Mouse (Mus musculus): ENCODE data around the gene Tuba3b.

DNA sequence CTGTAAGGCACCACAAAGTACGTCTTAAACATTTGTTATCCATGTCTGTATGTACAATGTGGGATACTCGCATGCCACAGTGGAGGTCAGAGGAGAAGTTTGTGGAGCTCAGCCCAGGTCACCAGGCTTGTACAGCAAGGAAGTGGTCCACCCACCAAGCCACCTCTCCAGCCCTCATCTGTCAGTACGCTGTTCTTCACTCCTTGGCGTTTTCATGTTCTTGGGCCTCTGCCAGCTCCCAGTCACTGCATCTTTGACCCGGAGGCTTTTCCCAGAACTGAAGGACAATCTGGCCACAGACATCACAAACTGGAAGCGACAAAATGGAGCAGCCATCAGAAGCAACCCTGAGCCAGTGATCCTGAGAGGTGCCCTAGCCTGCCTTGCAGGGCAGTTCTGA, 22.7 kb downstream of the Tuba3b start:
- TF ChIP-seq CTCF (IDR thresholded peaks at IDR 0.05; ENCODE audit: borderline replicate concordance, insufficient read depth, low read length) (no peak), POLR2A (IDR thresholded peaks at IDR 0.05; ENCODE audit: low read depth, low read length) (no peak)

Measured in embryonic fibroblast, embryonic 13.5 days (primary cell).